Mouse (Mus musculus): ENCODE results near the gene Serinc2. TPM values are rescaled to one million over a fixed set of nuclear protein-coding genes. Genes with fewer than 3 reads are reported as not detected.
"Not testable (repeated sequence)": the region's sequence is repeated elsewhere in the genome, so short reads cannot be mapped to it uniquely, and the experiment has no call there.

Gene Serinc2
- polyA plus RNA-seq, 1 experiment: 172 TPM

- DNase-seq (ENCODE audit: low read depth): no peak
Observed at GRCm38 (mm10) chr4:130264131-130264530, 14.9 kb downstream of the Serinc2 start.

- DNase-seq (ENCODE audit: low read depth): no peak
Observed at GRCm38 (mm10) chr4:130260406-130260805, 18.6 kb downstream of the Serinc2 start.

- no peak for DNase-seq (ENCODE audit: low read depth)
Observed at GRCm38 (mm10) chr4:130252441-130253157, 26.4 kb downstream of the Serinc2 start.

- DNase-seq (ENCODE audit: low read depth): no peak
Observed at GRCm38 (mm10) chr4:130251763-130252162, 27.2 kb downstream of the Serinc2 start.

GRCm38 (mm10) chr4:130251172-130251705, 27.8 kb downstream of the Serinc2 start:
- DNase-seq (ENCODE audit: low read depth): no peak

GRCm38 (mm10) chr4:130248636-130249035, 30.4 kb downstream of the Serinc2 start:
- DNase-seq (ENCODE audit: low read depth): no peak

GRCm38 (mm10) chr4:130246132-130246531, 32.9 kb downstream of the Serinc2 start:
- DNase-seq (ENCODE audit: low read depth): no peak

- no peak for DNase-seq (ENCODE audit: low read depth)
Observed at GRCm38 (mm10) chr4:130244749-130245148, 34.3 kb downstream of the Serinc2 start.

- DNase-seq (ENCODE audit: low read depth): not testable (repeated sequence)
Observed at GRCm38 (mm10) chr4:130243621-130244020, 35.4 kb downstream of the Serinc2 start.

- DNase-seq (ENCODE audit: low read depth): no peak
Observed at GRCm38 (mm10) chr4:130242956-130243355, 36.0 kb downstream of the Serinc2 start.

GRCm38 (mm10) chr4:130240695-130241094, 38.3 kb downstream of the Serinc2 start:
- DNase-seq (ENCODE audit: low read depth): no peak

GRCm38 (mm10) chr4:130237607-130238006, 41.4 kb downstream of the Serinc2 start:
- DNase-seq (ENCODE audit: low read depth): no peak

- DNase-seq (ENCODE audit: low read depth): no peak
Observed at GRCm38 (mm10) chr4:130236361-130236760, 42.6 kb downstream of the Serinc2 start.

GRCm38 (mm10) chr4:130224071-130224470, 54.9 kb downstream of the Serinc2 start:
- DNase-seq (ENCODE audit: low read depth): no peak

GRCm38 (mm10) chr4:130222179-130222578, 56.8 kb downstream of the Serinc2 start, which contains the start of gene Gm853:
TSS of gene Gm853 (minus strand) at chr4:130222401.
- no peak for DNase-seq (ENCODE audit: low read depth)

- no peak for DNase-seq (ENCODE audit: low read depth)
Observed at GRCm38 (mm10) chr4:130220176-130220575, 58.8 kb downstream of the Serinc2 start.

- DNase-seq (ENCODE audit: low read depth): no peak
Observed at GRCm38 (mm10) chr4:130215392-130215791, 63.6 kb downstream of the Serinc2 start.

- DNase-seq (ENCODE audit: low read depth): no peak
Observed at GRCm38 (mm10) chr4:130213857-130214256, 65.1 kb downstream of the Serinc2 start.

GRCm38 (mm10) chr4:130213197-130213596, 65.8 kb downstream of the Serinc2 start:
- DNase-seq (ENCODE audit: low read depth): no peak

GRCm38 (mm10) chr4:130212421-130212820, 66.6 kb downstream of the Serinc2 start:
- no peak for DNase-seq (ENCODE audit: low read depth)

GRCm38 (mm10) chr4:130211870-130212269, 67.1 kb downstream of the Serinc2 start:
- DNase-seq (ENCODE audit: low read depth): no peak
